Mouse (Mus musculus): ENCODE data around the gene Fgd5. TPM values are rescaled to one million over a fixed set of nuclear protein-coding genes. Genes with fewer than 3 reads are reported as not detected.

Gene Fgd5
- total and polyA plus RNA-seq, 3 experiments = not detected

- in situ Hi-C loops (cut with MboI; ENCODE audit: low pct_ligation_motif_present, low pct_unique_long_range_greater_than_20kb, low sequenced_read_pairs) = no loop called here
- dilution Hi-C loops (cut with MboI; ENCODE audit: extremely low pct_ligation_motif_present, extremely low pct_unique_long_range_greater_than_20kb, low sequenced_read_pairs) = no loop called here
- Histone ChIP-seq H3K9me3 (replicated peaks; ENCODE audit: low read length) (no peaks in the 10 kb centered on the region), H3K9ac (ENCODE audit: insufficient read depth, low read depth) (no peak overlapping the region), H3K4me1 (ENCODE audit: control insufficient read depth in 1 of 2, insufficient read depth in 2 of 2) (peaks cover 0 to 17% of the 10 kb centered on the region in 2 experiments; a peak in 2 of 4 replicates), H3K4me3 (replicated peaks in 1 of 3; ENCODE audit: low read depth in 2 of 3, low read length in 2 of 3, poor library complexity in 1 of 3) (no peak overlapping the region), H3K4me2 (ENCODE audit: insufficient read depth, low read depth, poor library complexity, severe bottlenecking) (no peak overlapping the region), H3K27me3 (replicated peaks) (no peaks in the 10 kb centered on the region), H3K79me2 (replicated peaks; ENCODE audit: control insufficient read depth, extremely low read depth, insufficient read depth, poor library complexity, severe bottlenecking) (peaks cover 49% of the 10 kb centered on the region), H3K27ac (ENCODE audit: insufficient read depth, low read depth) (no peak overlapping the region), H3K36me3 (replicated peaks in 1 of 2; ENCODE audit: control insufficient read depth in 1 of 2, insufficient read depth in 1 of 2, low read length in 1 of 2) (peaks cover 0 to 20% of the 10 kb centered on the region in 2 experiments)
- DNase-seq (ENCODE audit: extremely low read depth) = no peak
- TF ChIP-seq ELF1 (IDR thresholded peaks at IDR 0.05; ENCODE audit: low read depth, low read length) (no peak), CTCF (conservative IDR thresholded peaks at IDR 0.05 in 1 of 2, IDR thresholded peaks at IDR 0.05 in 1 of 2; ENCODE audit: low read depth in 2 of 2, low read length in 2 of 2) (0 out of 4 replicates have a peak, but pooled peaks of 1 of the 2 experiments have one; percentile 2), RCOR1 (conservative IDR thresholded peaks at IDR 0.05; ENCODE audit: low read depth, low read length) (no peak), JUN (IDR thresholded peaks at IDR 0.05; ENCODE audit: insufficient read depth, low read depth, low read length) (no peak)
Measured at GRCm38 (mm10) chr6:92100679-92101360, 122.1 kb downstream of the Fgd5 start.

GRCm38 (mm10) chr6:92124547-92124946 lies 145.9 kb downstream of the Fgd5 start:
- H3K27me3 ChIP-seq (replicated peaks) = no peaks in the 10 kb centered on the region
- no peak overlapping the region for H3K9ac ChIP-seq (ENCODE audit: insufficient read depth, low read depth)
- peak; percentile 24 for DNase-seq (ENCODE audit: extremely low read depth)
- TF ChIP-seq ZNF384 (IDR thresholded peaks at IDR 0.05; ENCODE audit: low read depth, low read length) (no peak), POLR2AphosphoS2 (IDR thresholded peaks at IDR 0.05; ENCODE audit: low read depth, low read length) (no peak), IRF4 (IDR thresholded peaks at IDR 0.05; ENCODE audit: low read depth, low read length) (no peak), MEF2A (IDR thresholded peaks at IDR 0.05; ENCODE audit: borderline replicate concordance, low read depth, low read length) (no peak), MAFK (IDR thresholded peaks at IDR 0.05; ENCODE audit: insufficient replicate concordance, low read length) (no peak)
- in situ Hi-C loops (cut with MboI; ENCODE audit: low pct_ligation_motif_present, low pct_unique_long_range_greater_than_20kb, low sequenced_read_pairs) = no loop called here
- H3K79me2 ChIP-seq (replicated peaks; ENCODE audit: control insufficient read depth, extremely low read depth, insufficient read depth, poor library complexity, severe bottlenecking) = peaks cover 10% of the 10 kb centered on the region
- H3K4me3 ChIP-seq (replicated peaks in 1 of 3; ENCODE audit: low read depth in 2 of 3, low read length in 2 of 3, poor library complexity in 1 of 3) = no peak overlapping the region
- H3K9me3 ChIP-seq (replicated peaks; ENCODE audit: low read length) = no peaks in the 10 kb centered on the region
- peaks cover 0 to 58% of the 10 kb centered on the region in 2 experiments; a peak in 3 of 4 replicates for H3K4me1 ChIP-seq (ENCODE audit: control insufficient read depth in 1 of 2, insufficient read depth in 2 of 2)
- no peak overlapping the region for H3K27ac ChIP-seq (ENCODE audit: insufficient read depth, low read depth)
- dilution Hi-C loops (cut with MboI; ENCODE audit: extremely low pct_ligation_motif_present, extremely low pct_unique_long_range_greater_than_20kb, low sequenced_read_pairs) = no loop called here
- peaks cover 0 to 4% of the 10 kb centered on the region in 2 experiments for H3K36me3 ChIP-seq (replicated peaks in 1 of 2; ENCODE audit: control insufficient read depth in 1 of 2, insufficient read depth in 1 of 2, low read length in 1 of 2)
- no peak overlapping the region for H3K4me2 ChIP-seq (ENCODE audit: insufficient read depth, low read depth, poor library complexity, severe bottlenecking)

Other genes starting within 250 kb of the Fgd5 start
- gene Grip2, start 151.6 kb upstream of the Fgd5 start, total RNA-seq (2012; rRNA removed) = 0.04 TPM in 1 of 2 replicates, not detected in the other
- gene Grip2, start 151.6 kb upstream of the Fgd5 start, total RNA-seq (2014; rRNA removed) = not detected in 2 replicates
- gene Grip2, start 151.6 kb upstream of the Fgd5 start, polyA plus RNA-seq (2012; ENCODE audit: insufficient read length, low read depth) = 0.04 and 0.07 TPM in 2 replicates
- 13.7 and 13.9 TPM in 2 replicates for gene Ccdc174, start 100.8 kb upstream of the Fgd5 start, total RNA-seq (2012; rRNA removed)
- gene Ccdc174, start 100.8 kb upstream of the Fgd5 start, total RNA-seq (2014; rRNA removed) = 18.8 and 22.3 TPM in 2 replicates
- 23.5 and 29.9 TPM in 2 replicates for gene Ccdc174, start 100.8 kb upstream of the Fgd5 start, polyA plus RNA-seq (2012; ENCODE audit: insufficient read length, low read depth)
- gene 4930590J08Rik, start 76.1 kb upstream of the Fgd5 start, total RNA-seq (2012; rRNA removed) = 0.34 and 0.42 TPM in 2 replicates
- gene 4930590J08Rik, start 76.1 kb upstream of the Fgd5 start, total RNA-seq (2014; rRNA removed) = 0.30 TPM in 2 replicates
- gene 4930590J08Rik, start 76.1 kb upstream of the Fgd5 start, polyA plus RNA-seq (2012; ENCODE audit: insufficient read length, low read depth) = 0.68 and 0.69 TPM in 2 replicates
- 14.1 and 14.3 TPM in 2 replicates for gene Nr2c2, start 112.5 kb downstream of the Fgd5 start, total RNA-seq (2012; rRNA removed)
- 12.4 and 13.0 TPM in 2 replicates for gene Nr2c2, start 112.5 kb downstream of the Fgd5 start, total RNA-seq (2014; rRNA removed)
- 12.2 and 12.7 TPM in 2 replicates for gene Nr2c2, start 112.5 kb downstream of the Fgd5 start, polyA plus RNA-seq (2012; ENCODE audit: insufficient read length, low read depth)
- 70.6 and 85.2 TPM in 2 replicates for gene Mrps25, start 205.2 kb downstream of the Fgd5 start, total RNA-seq (2012; rRNA removed)
- 38.6 and 48.5 TPM in 2 replicates for gene Mrps25, start 205.2 kb downstream of the Fgd5 start, total RNA-seq (2014; rRNA removed)
- 61.4 and 90.7 TPM in 2 replicates for gene Mrps25, start 205.2 kb downstream of the Fgd5 start, polyA plus RNA-seq (2012; ENCODE audit: insufficient read length, low read depth)
- 11.5 and 11.7 TPM in 2 replicates for gene Rbsn, start 236.0 kb downstream of the Fgd5 start, total RNA-seq (2012; rRNA removed)
- gene Rbsn, start 236.0 kb downstream of the Fgd5 start, total RNA-seq (2014; rRNA removed) = 10.4 and 12.6 TPM in 2 replicates
- 11.8 and 12.3 TPM in 2 replicates for gene Rbsn, start 236.0 kb downstream of the Fgd5 start, polyA plus RNA-seq (2012; ENCODE audit: insufficient read length, low read depth)

Measured in CH12.LX (cell line).